13 mouse cellular contexts compared by ENCODE assay signal in genomic region chr11:85549651-85550050, GRCm38 (mm10).
"Had no signal": no experiment of that assay in that cellular context is flagged by ENCODE, and none has a peak within 500 bp of the region (broad histone marks: within the 10 kb centered on the region; RNA-seq: fewer than 3 reads in every experiment).

No protein-coding gene starts in this region.

- DNase-seq: gastrocnemius, adult 2 months; gastrocnemius, postnatal 10 days; gastrocnemius, postnatal 25 days; heart, adult 2 months; heart, postnatal 14 days; heart, postnatal 36 days; kidney, adult 18-20 months; kidney, adult 8-10 months; kidney, postnatal 10 days; kidney, postnatal 25 days; kidney, postnatal 4 days; liver; liver, embryonic 13.5 days had no signal
